Mouse (Mus musculus) intestine, embryonic 14.5 days (tissue): ENCODE measurements around the gene Dnajc1. TPM values are rescaled to one million over a fixed set of nuclear protein-coding genes. Genes with fewer than 3 reads are reported as not detected.

Source experiments
- ATAC-seq: fragments of 200-750 bp; cut with Nextera tagmentation; replicated peaks from 2 replicates; pipeline ENCODE4 v1.8.0; 2017; ENCODE audit warnings: low read depth, moderate number of reproducible peaks, moderate TSS enrichment, moderate library complexity; ENCODE audit not compliant: low FRiP score, low TSS enrichment
- DNase-seq: peaks from one replicate; pipeline ENCODE4 v3.0.0-alpha.2; 2018; ENCODE audit warnings: low spot score
- H3K27ac ChIP-seq: fragments of 300-500 bp; sonication (generic); 2 replicates; pipeline ENCODE4 v1.5.1; 2014; ENCODE audit warnings: low read depth, mild to moderate bottlenecking, control low read depth
- H3K27me3 ChIP-seq: fragments of 300-500 bp; sonication (generic); replicated peaks from 2 replicates; pipeline ENCODE4 v1.6.1; 2014; ENCODE audit warnings: low read length, control low read depth; ENCODE audit not compliant: control insufficient read depth, insufficient read depth
- H3K36me3 ChIP-seq: fragments of 300-500 bp; sonication (generic); 2 replicates; pipeline ENCODE4 v1.6.1; 2014; ENCODE audit warnings: low read length, control low read depth; ENCODE audit not compliant: control insufficient read depth, insufficient read depth
- H3K4me1 ChIP-seq: fragments of 300-500 bp; sonication (generic); replicated peaks from 2 replicates; pipeline ENCODE4 v1.6.1; 2014; ENCODE audit warnings: low read length, control low read depth, mixed read lengths; ENCODE audit not compliant: control insufficient read depth, insufficient read depth
- H3K4me2 ChIP-seq: fragments of 300-500 bp; sonication (generic); 2 replicates; pipeline ENCODE4 v1.6.1; 2014; ENCODE audit warnings: low read length
- H3K4me3 ChIP-seq: fragments of 300-500 bp; sonication (generic); 2 replicates; pipeline ENCODE4 v1.5.1; 2014; ENCODE audit warnings: low read depth, low read length, control low read depth, mixed read lengths
- H3K9ac ChIP-seq: fragments of 300-500 bp; sonication (generic); 2 replicates; pipeline ENCODE4 v1.6.1; 2014; ENCODE audit warnings: mild to moderate bottlenecking, low read length
- H3K9me3 ChIP-seq: fragments of 300-500 bp; sonication (generic); 2 replicates; pipeline ENCODE4 v1.6.1; 2016; ENCODE audit warnings: low read length, control low read depth; ENCODE audit not compliant: control insufficient read depth
- WGBS: fragments of 180-500 bp; shearing (Covaris S2); extraction: QIAGEN DNeasy Blood & Tissue Kit; methylation state at CpG from one replicate; pipeline ENCODE4 v1.1.7; 2014; 5-methylcytosine and 5-hydroxymethylcytosine counted together
- polyA plus RNA-seq: library from polyadenylated mRNA; unstranded; fragments of >200 nt; fragmentation: Nextera tagmentation; extraction: Ambion mirVana; gene quantifications from 2 replicates; pipeline ENCODE4 v1.2.1, GENCODE M21; 2014

Dnajc1 gene
- polyA plus RNA-seq, 1 experiment from 2014 or later, result 32.3 TPM

DNA sequence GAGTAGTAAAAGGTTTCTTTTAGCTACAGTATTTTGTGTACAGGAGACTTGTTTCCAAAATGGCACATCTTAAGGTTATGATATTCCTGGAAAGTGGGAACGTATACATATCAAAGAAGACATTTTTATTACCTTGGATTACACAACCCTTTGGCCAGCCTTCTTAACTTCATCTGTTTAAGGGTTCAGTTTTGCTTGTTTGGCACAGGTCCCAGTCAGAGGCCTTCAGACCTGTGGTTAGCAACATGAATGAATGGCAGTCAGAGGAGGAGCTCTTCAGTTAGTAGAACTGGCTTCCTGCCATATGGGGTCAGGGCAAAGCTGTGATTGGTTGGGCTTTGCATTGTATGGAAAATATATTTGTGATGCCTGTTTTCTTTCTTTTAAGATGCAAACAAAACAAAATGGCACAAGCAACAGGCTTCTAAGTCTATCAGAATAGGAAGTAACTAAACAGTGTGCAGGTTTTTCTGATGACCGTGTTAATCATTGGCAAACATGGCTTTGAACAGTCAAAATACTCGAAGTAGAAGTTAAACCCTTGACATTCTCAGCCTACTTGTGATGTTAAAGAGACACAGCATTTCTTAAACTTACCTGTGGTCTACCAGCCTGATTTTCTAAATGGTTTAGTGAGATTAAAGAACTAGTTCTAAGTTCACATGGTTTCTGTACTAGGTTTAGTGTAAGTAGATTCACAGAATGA, 196.8 kb downstream of the Dnajc1 start:
- DNase-seq (no peak), ATAC-seq (peak; percentile 86)
- Histone ChIP-seq H3K27ac (no peak overlapping the region), H3K27me3 (no peaks in the 10 kb centered on the region), H3K36me3 (peaks cover 36% of the 10 kb centered on the region), H3K9me3 (no peaks in the 10 kb centered on the region), H3K4me1 (no peaks in the 10 kb centered on the region; the same call in 1 of the 2 replicates), H3K4me3 (no peak overlapping the region), H3K4me2 (no peak overlapping the region), H3K9ac (no peak overlapping the region)
- WGBS, result 53% methylated on average over 3 of the region's 3 CpGs

DNA sequence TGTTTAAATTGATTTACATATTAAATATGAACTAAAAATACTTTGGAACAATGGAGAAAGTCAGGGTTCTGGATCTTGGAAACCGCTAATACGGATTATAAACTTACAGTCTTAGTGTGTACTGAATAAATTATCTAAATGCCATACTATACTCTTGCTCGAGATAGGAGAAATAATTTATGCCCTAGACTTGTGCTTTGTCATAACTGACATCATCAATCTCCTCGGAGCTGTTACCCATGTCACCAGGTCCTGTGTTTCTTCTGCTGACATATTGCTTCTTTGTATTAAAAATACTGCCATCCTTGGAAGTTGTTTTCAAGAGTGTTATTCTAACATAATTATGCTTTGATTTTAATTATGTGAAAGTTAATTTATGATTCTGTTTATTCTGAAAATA, 197.3 kb downstream of the Dnajc1 start:
- no peak for ATAC-seq
- Histone ChIP-seq H3K4me3 (no peak overlapping the region), H3K9ac (no peak overlapping the region), H3K4me1 (no peaks in the 10 kb centered on the region; the same call in 1 of the 2 replicates), H3K4me2 (no peak overlapping the region), H3K36me3 (peaks cover 31% of the 10 kb centered on the region), H3K27ac (no peak overlapping the region), H3K9me3 (no peaks in the 10 kb centered on the region), H3K27me3 (no peaks in the 10 kb centered on the region)
- 62% methylated on average over 4 of the region's 4 CpGs for WGBS
- no peak for DNase-seq

DNA sequence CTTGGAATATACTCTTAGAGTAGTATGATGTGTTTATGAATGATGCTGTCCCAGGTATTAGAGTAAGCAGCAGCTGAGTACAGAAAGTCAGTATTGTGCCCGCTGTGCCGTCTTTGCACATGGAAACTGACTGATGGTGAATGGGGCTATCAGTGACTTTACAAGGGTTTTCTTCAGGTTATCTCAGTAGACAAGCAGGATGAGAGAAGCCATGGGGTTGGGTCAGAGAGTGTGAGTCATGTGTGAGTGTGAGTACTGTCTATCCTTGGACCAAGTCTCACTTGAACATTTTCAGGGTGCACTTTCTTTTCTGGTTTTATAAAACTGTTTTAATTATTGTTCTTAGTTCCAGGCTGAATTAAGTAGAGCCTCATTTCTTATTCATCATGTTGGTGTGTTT, 204.3 kb downstream of the Dnajc1 start:
- Histone ChIP-seq H3K9me3 (no peaks in the 10 kb centered on the region), H3K27ac (no peak overlapping the region), H3K4me2 (no peak overlapping the region), H3K4me1 (no peaks in the 10 kb centered on the region), H3K27me3 (no peaks in the 10 kb centered on the region), H3K9ac (no peak overlapping the region), H3K4me3 (no peak overlapping the region), H3K36me3 (peaks cover 55% of the 10 kb centered on the region)
- ATAC-seq (no peak), DNase-seq (no peak)
- WGBS, result 87% methylated on average over 2 of the region's 2 CpGs

DNA sequence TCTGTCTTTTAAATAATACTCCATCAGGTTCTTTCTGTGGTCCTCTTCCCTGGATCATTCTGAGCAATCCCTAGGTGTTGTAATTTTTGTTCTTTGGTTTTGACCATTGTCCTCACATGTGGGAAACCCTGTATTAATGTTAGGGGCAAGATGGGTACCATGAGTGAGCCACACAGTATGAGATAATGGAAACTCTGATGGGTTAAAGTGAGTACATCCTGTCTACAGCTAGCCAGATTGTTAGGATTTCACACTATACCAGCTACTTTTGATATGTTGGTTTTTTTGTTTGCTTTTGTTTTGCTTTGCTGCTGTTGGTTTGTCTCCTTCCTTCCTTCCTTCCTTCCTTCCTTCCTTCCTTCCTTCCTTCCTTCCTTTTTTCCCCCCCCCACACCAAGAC, 209.6 kb downstream of the Dnajc1 start:
- Histone ChIP-seq H3K4me3 (no peak overlapping the region), H3K27ac (no peak overlapping the region), H3K4me1 (no peaks in the 10 kb centered on the region), H3K9ac (no peak overlapping the region), H3K27me3 (no peaks in the 10 kb centered on the region), H3K4me2 (no peak overlapping the region), H3K36me3 (peaks cover 61% of the 10 kb centered on the region), H3K9me3 (no peaks in the 10 kb centered on the region)
- DNase-seq, result no peak
- ATAC-seq, result no peak

DNA sequence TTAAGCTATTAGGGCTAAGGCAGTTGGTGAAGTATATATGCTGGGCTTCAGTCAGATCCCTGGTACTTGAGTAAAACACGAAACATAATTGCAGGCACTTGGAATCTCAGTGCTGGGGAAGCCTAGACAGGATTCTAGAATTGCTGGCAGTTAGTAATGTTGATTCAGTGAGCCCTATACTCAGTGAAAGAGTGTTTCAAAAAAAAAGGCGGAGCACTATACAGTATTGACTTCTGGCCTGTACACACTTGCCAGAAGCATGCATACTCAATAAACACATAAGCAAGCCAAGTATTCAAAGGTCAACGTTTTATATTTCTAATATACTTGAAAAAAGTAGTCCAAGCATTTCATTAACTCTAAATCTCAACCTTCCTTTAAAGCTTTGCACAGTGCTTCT, 211.0 kb downstream of the Dnajc1 start:
- Histone ChIP-seq H3K9ac (no peak overlapping the region), H3K4me1 (no peaks in the 10 kb centered on the region), H3K27me3 (no peaks in the 10 kb centered on the region), H3K9me3 (no peaks in the 10 kb centered on the region), H3K36me3 (peaks cover 62% of the 10 kb centered on the region), H3K4me3 (no peak overlapping the region), H3K4me2 (no peak overlapping the region), H3K27ac (no peak overlapping the region)
- DNase-seq (no peak), ATAC-seq (no peak)
- 92% methylated on average over 3 of the region's 3 CpGs for WGBS

DNA sequence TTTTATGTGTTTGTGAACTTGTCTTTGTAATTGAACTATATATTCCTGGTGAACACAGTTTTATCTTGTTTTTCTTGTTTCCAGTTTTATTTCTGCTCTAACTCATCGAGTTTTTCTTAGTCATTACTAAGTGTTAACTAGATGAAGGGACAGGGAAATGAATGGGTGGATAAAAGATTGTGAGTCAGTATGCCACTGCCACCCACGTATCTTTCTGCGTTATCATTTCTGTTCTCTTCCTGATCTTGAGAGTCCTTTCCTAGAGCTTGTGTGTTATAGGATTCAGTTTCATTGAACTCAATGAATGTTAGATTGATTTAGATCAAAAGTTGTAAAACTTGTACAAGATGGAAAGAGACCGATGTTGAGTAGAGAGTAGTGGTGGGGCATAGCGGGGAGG, 212.3 kb downstream of the Dnajc1 start:
- 96% methylated on average over 5 of the region's 5 CpGs for WGBS
- Histone ChIP-seq H3K9me3 (no peaks in the 10 kb centered on the region), H3K9ac (no peak overlapping the region), H3K4me1 (no peaks in the 10 kb centered on the region), H3K4me3 (no peak overlapping the region), H3K4me2 (no peak overlapping the region), H3K27ac (no peak overlapping the region), H3K27me3 (no peaks in the 10 kb centered on the region), H3K36me3 (peaks cover 61% of the 10 kb centered on the region)
- ATAC-seq, result no peak
- DNase-seq, result no peak

DNA sequence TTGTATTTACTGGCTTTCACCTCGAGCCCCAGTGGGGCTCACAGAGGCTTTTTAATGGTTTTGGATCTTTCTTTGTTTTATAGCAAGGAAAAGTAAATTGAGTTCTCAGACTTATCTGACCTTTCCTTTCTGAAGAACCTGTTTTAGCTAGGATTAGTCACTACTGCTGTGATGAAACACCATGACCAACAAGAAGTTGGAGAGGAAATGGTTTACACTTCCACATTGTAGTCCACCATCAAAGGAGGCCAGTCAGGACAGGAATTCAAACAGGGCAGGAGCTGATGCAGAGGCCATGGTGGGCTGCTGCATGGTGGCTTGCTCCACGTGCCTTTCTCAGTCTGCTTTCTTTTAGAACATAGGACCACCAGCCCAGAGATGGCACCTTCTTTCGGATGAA, 216.4 kb downstream of the Dnajc1 start:
- Histone ChIP-seq H3K9ac (no peak overlapping the region), H3K27me3 (no peaks in the 10 kb centered on the region), H3K36me3 (peaks cover 49% of the 10 kb centered on the region), H3K4me3 (no peak overlapping the region), H3K4me2 (no peak overlapping the region), H3K9me3 (no peaks in the 10 kb centered on the region), H3K4me1 (no peaks in the 10 kb centered on the region), H3K27ac (no peak overlapping the region)
- no peak for ATAC-seq
- DNase-seq, result no peak
- WGBS, result 82% methylated on average over 3 of the region's 3 CpGs

DNA sequence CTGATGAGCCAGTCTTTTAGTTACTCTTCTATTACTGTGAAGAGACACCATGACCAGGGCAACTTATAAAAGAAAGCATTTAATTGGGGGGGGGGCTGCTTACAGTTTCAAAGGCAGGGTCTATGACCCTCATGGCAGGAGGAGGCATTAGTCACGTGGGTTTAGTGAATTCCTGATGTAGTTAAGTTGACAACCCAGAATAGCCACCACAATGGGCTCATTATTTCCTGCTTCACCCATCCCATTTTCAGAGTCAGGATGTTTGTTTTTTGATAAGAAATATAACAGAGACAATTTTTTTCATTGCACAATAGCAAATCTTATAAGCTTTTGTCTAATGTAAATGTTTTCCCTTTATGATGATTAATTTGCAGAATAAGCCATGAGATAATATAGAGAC, 217.4 kb downstream of the Dnajc1 start:
- no peaks in the 10 kb centered on the region for H3K9me3 ChIP-seq

DNA sequence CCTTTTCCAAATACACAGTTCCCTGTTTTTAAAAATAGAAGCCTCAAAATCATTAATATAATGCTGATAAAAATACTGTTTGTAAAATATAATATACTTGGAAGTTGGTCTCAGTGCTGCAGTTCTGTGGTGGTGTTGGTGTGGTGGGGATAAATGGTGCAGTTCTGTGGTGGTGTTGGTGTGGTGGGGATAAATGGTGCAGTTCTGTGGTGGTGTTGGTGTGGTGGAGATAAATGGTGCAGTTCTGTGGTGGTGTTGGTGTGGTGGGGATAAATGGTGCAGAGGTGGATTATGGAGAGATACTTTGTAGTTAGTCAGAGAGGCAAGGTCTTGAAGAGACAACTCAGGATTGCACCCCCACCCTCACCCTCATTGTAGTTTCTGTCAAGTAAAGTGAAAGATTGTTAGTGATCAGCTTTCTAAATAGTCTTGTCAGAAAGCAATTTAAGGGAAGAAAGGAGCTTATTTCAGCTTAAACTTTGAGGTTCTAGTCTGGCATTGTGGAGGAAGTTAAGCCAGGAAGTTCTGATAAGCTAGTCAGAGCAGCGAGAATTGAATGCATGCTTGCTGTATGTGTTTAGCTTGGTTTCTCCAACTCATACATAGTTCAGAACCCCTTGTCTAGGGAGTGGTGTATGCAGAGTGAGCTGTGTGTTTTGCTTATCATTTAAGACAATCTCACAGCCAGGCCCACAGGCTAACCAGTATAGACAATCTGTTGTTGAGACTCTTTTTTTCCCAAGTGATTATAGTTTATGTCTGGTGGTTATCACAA, 223.3 kb downstream of the Dnajc1 start:
- Histone ChIP-seq H3K27ac (no peak overlapping the region), H3K9me3 (no peaks in the 10 kb centered on the region), H3K4me2 (no peak overlapping the region), H3K4me3 (no peak overlapping the region), H3K4me1 (no peaks in the 10 kb centered on the region), H3K36me3 (peaks cover 20% of the 10 kb centered on the region; the same call in 1 of the 2 replicates), H3K9ac (no peak overlapping the region), H3K27me3 (no peaks in the 10 kb centered on the region)
- ATAC-seq, result no peak
- DNase-seq, result no peak
- WGBS, result 51% methylated on average over 1 of the region's 1 CpGs

More for the DNA sequence above, 217.4 kb downstream of the Dnajc1 start:
- Histone ChIP-seq H3K36me3 (peaks cover 49% of the 10 kb centered on the region), H3K27ac (no peak overlapping the region), H3K27me3 (no peaks in the 10 kb centered on the region), H3K4me3 (no peak overlapping the region), H3K4me2 (no peak overlapping the region), H3K4me1 (no peaks in the 10 kb centered on the region), H3K9ac (no peak overlapping the region)
- WGBS, result 58% methylated on average over 1 of the region's 1 CpGs
- DNase-seq (no peak), ATAC-seq (no peak)
